Mouse (Mus musculus): ENCODE data around the gene Tmub1. TPM values are rescaled to one million over a fixed set of nuclear protein-coding genes. Genes with fewer than 3 reads are reported as not detected.

Tmub1 gene
- 33.7 and 35.4 TPM in 2 replicates for polyA plus RNA-seq (2015; fragmentation: Nextera tagmentation; extraction: Ambion mirVana)

DNA sequence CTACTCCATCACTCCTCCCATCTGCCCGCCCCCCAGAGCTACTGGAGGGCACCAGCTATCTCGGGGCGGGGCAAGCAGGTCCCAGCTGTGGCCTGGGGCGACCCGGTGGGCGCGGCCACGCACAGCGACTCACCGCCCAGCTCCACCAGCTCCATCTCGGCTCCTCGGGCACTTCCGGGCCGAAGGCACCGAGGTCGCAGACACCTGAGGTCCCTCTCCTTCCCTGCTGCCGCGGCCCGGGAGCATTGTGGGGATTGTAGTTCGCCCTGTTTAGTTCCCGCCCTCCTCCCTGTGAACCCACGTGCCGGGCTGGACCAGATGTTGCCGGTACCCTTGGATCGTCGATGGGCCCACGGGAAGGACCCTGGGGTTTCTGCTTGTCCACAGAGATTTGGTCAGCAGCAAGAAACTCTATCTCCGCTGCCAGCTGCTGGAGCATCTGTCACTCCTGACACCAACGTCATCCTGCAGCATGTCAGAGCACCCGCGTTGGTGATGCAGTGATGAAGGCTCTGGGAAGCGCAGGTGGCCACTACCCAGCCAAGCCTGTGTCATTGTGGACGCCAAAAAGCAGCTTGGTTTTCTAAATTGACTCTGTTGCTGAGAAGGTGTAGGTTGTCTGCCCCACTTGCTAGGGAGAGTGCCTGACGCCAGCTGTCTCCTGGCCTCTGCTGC lies at the start of gene Tmub1:
Tmub1 (minus strand) TSS at position 231 of the 675 bp plus-strand sequence.
- DNase-seq (ENCODE audit: low spot score), result peak; percentile 89

DNA sequence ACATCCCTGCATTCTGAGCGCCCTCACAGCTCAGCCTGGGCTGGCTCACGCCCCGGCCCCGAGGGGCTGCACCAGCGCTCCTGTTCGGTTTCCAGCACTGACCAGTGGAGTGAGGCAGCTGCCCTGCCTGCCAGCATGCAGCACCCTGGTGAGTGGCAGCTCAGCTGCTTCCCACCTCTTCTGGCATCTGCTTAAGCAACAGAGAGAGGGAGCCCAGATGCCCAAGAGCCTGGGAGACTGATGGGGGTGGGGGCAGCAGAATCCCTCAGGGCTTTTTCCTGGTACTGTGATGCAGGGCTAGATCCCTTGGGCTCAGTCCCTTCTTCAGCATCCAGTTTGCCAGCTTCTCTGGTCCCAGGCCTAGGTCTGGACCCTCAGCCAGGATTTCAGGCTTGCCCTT lies 49.1 kb upstream of the Tmub1 start:
- no peak for DNase-seq (ENCODE audit: low spot score)

DNA sequence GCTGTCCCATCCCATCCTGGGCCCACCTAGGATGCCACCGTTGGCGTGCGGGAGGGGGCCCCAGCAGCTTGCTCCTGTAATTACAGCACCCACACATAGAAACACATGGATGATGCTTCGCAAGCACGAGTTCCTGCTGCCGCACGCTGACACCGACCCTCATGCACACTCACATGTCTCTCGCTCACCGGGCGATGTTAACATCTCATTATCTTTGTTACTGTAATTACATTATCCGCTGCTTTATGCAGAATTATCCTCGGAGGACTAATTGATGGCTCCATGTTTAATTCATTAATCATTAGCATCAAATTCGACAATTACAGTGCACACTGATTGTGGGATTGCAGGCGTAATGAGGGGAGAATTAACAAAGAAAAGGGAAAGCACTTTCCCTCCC lies 47.4 kb upstream of the Tmub1 start:
- no peak for DNase-seq (ENCODE audit: low spot score)

DNA sequence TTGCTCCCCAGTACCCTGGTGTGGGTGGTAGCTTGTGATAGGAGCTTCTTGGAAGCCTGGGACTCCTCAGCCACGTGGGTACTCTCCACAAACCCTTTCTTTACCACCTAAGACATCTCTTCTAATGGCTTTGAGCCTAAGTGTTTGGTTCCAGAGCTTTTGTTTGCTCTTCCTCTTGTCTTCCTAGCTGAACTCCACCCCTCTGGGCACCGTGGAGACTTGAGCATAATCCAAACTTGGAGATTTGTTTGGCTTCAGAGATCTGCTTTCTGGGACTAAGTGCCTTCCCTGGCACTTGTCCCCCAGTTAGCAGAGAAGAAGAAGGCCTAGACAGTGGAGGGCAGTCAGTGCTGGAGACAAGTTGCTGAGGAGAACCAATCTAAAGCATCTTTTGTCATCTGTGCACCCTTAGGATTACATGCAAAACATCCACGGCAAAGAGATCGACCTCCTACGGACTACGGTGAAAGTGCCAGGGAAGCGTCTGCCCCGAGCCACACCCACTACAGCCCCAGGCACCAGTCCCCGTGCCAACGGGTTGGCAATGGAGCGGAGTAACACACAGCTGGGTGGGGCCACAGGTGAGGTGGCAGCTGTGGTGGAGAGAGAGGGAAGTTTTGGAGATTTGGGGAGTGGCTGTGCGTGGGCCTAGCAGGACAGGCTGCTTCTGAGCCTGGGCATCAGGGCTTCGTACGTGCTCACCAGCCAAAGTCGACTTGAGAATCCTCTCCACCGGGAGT lies 45.1 kb upstream of the Tmub1 start:
- DNase-seq (ENCODE audit: low spot score), result no peak

DNA sequence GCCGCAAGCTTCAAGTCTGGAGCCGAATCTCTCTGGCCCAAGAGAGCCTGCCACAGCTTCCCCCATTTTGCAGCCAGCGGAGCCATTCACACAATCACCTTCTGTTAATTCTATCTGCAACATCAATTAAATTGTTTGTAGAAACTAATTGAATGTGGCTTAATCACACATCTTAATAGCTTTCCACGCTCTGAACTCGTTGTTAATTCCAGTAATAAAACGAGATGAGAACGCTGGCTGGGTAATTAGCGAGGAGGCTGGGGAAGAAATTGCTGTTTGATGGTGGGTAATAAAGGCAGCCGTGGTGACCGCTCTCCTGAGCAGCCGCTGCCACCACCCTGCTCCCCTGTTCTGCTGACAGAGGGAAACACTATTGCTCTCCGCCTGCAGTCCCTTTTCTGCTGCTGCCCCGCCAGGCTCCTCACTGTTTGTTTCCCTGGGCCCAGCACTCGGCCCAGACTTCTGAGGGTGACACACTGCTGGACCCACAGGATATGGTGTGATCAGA lies 42.8 kb upstream of the Tmub1 start:
- no peak for DNase-seq (ENCODE audit: low spot score)

DNA sequence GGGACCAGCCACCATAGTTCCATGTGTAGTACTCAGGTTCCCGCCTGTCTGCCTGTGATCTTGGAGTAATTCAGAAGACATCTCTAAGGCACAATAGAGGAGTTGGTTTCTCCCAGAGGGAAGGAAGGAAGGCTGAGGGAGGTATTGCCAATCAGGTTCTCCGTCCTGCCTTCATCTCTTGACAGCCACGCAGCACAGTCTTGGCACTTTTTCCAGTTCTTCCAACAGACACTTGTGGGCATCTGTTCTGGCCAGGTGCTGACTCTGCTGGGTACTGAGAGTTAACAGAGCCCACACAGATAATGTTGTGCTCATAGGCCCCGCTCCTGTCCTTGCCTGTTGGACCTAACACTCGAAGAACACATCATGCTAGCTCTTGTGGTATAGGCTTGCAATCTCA lies 39.1 kb upstream of the Tmub1 start:
- DNase-seq (ENCODE audit: low spot score), result no peak

DNA sequence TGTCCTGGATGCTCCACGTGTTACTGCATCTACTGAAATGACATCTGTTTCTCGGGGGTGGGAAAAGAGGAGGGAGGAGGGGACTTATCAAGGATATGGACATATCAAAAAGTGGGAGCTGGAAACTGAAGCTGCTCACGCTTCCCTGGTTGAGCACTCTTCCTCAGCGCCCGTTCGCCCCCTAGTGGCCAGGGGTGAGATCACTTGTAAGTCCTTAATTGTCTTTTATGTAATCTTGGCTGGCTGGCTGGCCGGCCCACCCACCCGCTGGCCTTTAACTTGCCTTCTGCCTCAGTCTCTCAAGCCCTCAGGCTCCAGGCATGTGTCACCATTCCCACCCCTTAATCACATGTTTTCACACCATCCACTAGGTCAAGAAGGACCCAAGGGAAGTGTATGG lies 38.4 kb upstream of the Tmub1 start:
- DNase-seq (ENCODE audit: low spot score), result peak; percentile 74

DNA sequence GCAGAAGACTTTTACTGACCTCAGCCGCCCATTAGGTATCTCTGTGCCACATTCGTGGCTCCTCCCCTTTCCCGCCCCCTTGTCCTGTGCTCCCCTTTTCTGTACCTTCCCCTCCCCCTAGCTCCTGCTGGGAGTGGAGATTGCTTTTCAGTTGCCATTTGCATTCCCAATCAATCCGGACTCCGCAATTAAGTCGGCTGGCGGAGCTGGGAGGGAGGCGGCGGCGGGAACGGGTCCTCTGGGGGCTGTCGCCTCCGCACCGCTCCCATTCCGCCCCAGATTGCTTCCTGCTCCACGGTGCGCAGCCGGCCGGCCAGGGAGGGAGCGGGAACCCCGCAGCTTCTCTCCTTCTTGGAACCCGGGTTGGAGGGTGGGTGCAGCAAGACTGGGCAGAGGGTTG lies 37.3 kb upstream of the Tmub1 start:
- no peak for DNase-seq (ENCODE audit: low spot score)

DNA sequence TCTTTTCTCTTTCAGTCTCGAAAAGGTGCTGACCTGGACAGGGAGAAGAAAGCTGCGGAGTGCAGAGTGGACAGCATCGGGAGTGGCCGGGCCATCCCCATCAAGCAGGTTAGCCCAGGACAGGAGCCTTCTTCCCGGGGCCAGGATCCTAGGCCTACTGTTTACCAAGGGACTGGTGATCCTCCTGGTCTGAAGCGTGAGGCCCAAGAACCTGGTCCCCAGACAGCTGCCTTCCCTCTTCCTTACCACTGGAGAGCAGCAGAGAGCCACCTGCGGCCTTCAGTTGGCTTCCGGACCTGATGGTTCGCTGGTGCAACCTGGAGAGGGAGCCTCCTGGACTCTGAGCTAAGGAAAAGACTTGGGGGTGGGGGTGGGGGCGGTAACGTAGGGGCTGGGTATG lies 35.7 kb upstream of the Tmub1 start:
- peak; percentile 61 for DNase-seq (ENCODE audit: low spot score)

DNA sequence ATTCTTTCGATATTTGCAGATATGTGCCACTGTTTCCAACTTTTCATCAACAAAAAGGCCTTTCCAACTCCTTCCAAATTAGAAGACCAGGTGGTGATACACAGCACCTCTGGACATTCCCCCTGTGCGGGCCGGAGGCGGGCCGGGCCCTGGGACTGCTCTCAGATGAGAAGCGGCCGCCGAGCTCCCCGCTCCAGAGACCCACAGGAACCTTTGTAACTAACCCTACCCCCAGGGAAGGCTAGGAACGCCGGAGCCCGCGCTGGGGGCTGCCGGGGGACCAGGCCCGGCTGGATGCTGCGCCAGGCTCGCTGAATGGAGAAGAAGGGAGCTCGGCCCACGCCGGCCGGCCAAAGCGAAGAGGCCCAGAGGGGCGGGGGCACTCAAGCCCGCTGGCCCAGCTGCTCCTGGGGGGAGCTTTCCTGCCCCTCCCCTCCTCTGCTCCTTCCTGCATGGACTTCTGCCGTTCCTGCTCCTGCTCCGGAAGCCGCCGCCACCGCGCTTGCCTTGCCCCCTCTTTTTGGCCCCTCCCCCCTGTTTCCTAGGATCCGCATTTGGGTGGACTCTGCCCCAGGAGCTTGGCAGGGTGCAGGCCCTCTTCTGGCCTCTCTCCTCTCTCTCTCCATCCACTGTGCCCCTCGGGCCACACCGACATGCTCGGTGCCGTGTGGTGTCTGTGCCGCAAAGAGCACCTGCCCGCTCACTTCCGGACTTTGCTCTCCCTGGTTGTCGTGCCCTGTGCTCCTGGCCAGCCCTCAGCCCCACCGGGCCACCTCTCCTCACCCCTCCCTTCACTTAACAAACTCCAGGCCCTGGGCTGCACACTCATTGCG lies 34.8 kb upstream of the Tmub1 start:
- DNase-seq (ENCODE audit: low spot score), result no peak

DNA sequence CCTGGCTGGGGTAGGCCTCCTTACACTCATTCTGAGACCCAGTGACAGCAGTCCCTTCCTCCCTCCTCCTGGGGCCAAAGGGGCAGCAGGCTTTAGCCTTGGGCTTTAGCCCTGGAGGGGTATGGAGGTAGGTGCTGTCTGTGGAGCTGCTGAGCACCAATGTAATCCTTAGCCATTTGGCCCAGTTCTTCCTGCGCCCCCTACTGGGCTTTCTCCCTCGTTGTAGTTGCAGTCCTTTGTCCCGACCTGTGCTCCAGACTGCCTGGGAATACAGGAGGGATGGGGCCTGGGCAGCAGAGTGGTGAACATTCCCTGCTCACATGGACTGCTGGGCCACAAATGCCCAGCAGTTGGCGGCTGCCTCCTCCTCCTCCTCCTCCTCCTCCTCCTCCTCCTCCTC lies 34.0 kb upstream of the Tmub1 start:
- peak; percentile 34 for DNase-seq (ENCODE audit: low spot score)

DNA sequence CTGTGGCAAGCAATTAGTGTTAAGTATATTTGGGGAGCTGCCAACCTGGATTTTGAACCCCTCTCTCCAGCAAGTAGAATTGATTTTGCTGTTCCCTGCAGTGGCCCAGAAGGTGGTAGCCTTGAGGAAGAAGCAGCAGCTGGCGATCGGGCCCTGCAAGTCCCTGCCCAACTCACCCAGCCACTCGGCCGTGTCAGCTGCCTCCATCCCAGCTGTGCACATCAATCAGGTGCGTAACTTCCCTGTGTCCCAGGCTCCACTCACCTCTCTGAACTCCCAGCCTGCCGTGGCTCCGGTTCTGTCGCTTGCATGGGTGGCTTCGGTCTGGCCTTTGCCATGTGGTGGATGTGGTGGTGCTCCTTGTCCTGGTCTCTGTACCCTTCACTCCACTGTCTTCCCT lies 30.3 kb upstream of the Tmub1 start:
- DNase-seq (ENCODE audit: low spot score), result no peak

DNA sequence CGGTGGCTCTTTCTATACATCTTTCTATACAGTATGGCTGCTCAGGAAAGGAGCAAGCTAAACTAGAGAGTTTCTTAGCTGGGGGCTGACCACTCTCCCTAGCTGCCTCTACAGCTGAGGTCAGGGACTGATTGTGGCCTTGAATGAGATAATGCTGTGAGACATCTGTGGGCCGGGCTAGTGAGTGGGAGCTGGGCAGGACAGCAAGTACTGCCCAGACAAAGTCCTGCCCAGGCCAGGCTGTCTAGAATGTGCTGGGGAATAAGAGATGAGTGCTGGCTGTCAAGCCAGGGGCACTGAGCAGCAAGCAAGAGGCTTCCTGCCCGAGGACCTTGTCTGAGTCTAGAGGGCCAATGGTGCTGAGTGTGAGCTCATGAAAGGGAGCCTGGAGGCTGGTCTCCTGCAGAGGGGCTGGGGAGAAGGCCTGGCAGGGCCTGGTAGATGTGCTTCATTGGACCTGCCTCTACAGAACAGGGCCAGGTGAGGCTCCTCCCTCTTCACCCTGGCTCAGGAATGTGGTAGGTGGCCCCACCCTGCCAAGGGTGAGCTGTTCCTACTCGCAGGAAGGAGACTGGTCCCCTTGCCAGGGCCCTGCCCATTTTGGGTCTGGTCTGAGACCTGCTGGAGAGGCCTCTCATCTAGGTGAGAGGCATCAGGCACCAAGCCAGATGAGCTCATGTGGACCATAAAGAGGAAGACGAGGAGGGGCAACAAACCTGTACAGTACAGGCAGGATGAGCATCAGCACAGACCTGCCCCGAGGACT lies 28.0 kb upstream of the Tmub1 start:
- no peak for DNase-seq (ENCODE audit: low spot score)

DNA sequence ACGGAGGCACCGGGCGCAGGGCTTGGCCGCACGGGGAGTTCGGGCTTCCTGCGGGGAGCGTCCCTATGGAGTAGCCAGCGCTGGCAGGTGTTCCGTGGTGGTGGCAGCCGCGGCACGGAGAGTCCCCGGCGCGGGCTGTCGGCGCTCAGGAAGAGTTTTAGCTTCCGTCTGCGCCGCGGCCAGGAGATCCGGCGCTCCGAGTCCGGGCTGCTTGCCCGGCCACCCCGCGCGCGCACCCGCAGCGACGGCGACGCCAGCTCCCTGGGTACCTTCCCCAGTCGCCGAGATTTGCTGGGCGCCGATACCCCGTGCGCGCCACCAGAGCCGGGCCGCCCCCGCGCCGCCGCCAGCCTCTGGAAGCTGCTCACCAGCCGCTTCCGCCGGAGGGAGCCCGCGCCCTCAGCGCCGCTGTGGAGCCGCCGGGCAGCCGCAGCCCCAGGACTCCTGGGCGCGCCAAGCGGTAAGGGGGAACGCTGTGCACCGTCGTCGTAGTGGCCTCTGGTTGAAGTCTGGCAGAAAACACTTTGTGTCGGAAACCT lies 27.1 kb upstream of the Tmub1 start:
- peak; percentile 31 for DNase-seq (ENCODE audit: low spot score)

DNA sequence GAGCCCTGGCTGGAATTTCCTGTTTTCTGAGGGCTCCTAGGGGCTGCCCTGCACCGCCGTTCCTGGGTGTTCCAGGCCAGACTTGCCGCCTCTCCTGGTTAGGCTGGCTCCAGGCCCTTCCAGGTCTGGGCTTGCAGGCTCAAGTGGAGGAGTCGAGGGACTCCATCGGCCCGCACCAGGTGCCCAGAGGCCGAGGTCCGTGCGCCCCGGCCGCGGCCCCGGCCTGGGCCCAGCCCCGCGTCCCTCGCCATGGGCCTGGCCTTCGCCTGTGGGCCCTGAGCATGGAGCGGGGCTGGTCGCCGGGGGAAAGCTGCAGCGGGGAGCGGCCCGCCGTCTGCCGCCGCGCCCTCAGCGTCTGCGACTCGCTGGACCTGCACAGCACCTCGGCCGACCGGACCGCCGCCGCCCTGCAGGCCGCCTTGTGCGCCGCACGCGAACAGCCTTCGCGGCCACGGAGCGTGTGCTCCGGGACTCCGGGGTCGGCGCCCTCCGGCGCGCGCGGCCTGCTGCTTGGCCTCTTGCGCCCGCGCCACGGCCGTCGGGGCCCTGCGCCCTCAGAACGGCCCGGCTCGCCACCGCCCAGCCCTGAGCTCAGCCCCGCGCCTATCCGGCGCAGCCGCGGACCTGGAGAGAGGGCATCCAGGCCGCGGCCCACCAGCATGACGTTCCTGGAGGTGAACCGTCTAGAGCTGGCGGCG lies 26.5 kb upstream of the Tmub1 start:
- DNase-seq (ENCODE audit: low spot score), result no peak

DNA sequence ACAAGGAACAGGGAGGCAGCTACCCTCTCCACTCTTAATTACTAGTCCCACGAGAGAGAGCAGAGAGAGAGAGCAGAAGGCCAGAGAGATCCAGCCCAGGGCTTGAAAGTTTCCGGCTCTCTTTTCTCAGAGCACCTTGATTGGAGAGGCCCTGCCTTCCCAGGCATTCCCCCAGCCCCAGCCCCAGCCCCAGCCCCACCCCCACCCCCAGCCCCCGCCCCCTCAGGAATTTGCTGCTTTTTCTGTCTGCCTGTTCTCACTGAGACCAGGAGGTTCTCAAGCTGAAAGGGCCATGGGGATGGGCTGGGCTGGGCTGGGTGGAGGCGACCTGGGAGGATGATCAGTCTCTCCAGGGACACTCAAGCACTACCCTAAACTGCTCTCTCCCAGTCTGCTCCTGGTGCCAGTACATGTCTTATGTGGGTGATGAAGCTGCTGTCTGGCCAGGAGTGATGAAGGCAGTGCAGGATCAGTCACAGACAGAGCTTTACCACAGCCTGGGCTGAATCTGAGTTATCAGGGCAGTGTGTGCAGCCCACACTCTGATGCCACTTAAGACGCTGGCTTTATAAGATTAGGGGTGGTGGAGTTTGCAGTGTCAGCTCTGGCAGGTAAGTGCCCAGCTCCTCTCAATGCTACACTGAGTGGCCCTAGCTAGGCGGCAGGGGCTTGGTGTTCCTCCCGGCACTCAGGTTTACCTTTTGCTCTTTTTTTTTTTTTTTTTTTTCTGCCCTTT lies 25.4 kb upstream of the Tmub1 start:
- DNase-seq (ENCODE audit: low spot score), result no peak

DNA sequence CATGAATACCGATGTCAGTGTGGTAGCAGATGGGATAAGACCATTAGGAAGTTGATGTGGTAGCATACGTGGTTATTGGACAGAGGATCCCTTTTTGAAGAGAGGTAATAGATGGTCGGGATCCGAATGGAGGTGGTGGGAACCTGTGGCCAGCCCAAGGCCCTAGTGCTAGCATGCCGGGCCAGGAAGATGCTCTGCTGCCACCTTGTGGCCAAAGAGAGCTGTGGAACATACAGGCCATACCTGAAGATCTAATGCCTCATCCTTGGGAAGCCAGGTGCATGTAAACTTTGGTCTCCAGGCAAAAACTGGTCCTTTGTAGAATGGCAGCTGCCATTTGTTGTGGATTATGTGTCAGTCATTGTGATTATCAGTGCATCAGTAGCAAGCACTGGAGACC lies 22.9 kb upstream of the Tmub1 start:
- peak; percentile 81 for DNase-seq (ENCODE audit: low spot score)

DNA sequence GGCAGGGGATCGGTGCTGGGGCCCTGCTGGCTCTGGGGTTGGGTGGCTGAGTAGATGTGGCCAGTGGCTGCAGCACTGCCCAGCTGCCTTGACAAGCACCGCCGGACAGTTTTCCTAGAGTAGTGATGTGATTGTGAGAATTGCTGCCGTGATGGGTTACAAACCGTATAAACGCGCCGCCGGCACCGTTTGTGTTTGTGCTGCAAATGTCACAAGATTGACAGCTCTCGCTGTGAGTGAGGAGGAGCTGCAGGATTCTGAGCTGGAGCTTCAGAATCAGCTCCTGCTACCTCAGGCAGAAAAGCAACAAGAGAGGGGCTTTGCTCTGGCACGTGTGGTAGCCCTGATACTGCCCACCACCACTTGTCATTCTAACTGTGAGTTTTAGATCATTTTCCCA lies 19.1 kb upstream of the Tmub1 start:
- DNase-seq (ENCODE audit: low spot score), result no peak

DNA sequence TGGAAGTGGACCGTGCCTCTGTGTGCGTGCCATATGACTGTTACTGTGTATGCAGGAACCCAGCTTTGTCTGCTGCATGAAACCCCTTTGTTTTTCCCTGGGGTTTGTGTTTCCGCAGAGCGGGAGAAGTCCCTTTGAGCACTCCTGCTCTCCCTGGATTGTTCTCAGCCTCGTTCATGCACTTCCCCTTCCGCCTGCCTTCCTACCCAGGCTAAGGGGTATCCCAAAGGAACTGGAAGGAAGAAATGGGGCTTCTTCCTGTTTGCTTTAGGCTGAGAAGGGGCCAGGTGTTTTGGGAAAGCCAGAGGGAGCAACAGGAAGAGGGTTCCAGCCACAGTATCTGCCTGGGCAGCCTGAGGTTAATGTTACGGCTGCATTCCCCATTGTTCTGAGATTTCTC lies 8.0 kb upstream of the Tmub1 start:
- DNase-seq (ENCODE audit: low spot score), result no peak

DNA sequence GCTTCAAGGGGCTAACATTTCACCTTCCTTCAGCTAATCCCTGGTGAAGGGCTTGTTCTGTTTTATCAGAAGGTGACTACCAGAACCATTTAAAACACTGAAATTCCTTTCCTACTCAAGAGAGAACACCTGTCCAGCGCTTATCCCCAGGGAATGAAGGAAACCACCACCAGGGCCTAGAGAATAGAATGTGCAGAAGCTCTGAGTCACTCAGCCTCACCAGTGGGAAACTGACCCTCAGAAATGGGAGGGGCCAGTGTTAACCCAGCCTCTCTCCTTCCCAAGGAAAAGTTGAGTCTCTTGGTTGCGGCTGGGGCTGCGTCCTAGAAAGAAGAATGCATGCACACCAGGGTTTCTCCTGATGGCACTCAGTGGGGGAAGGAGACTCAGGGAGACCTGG lies 7.4 kb upstream of the Tmub1 start:
- no peak for DNase-seq (ENCODE audit: low spot score)

Data from thymus, postnatal 0 days (tissue).